Mouse (Mus musculus) liver, embryonic 11.5 days (tissue): ENCODE measurements at regions not wholly inside any gene's neighbourhood (a gene's known extent, or its start where the extent isn't known, plus 50 kb on each side); places are given as distances from the start of the nearest gene placed in this dataset.
"Not testable (repeated sequence)": the region's sequence is repeated elsewhere in the genome, so short reads cannot be mapped to it uniquely, and the experiment has no call there.

Experiments
- ATAC-seq: fragments of 200-750 bp; cut with Nextera tagmentation; replicated peaks from 2 replicates; pipeline ENCODE4 v1.8.0; 2017; ENCODE audit warnings: moderate number of reproducible peaks, mild to moderate bottlenecking, moderate TSS enrichment, moderate library complexity; ENCODE audit not compliant: low FRiP score
- DNase-seq: peaks from one replicate; pipeline ENCODE4 v3.0.0-alpha.2; 2017; ENCODE audit warnings: low spot score
- H3K27ac ChIP-seq: fragments of 300-500 bp; sonication (generic); 2 replicates; pipeline ENCODE4 v1.5.1; 2014; ENCODE audit warnings: mild to moderate bottlenecking, low read depth, low read length, control low read depth
- H3K27me3 ChIP-seq: fragments of 300-500 bp; sonication (generic); replicated peaks from 2 replicates; pipeline ENCODE4 v1.6.1; 2014; ENCODE audit warnings: low read length, mixed read lengths; ENCODE audit not compliant: control insufficient read depth, insufficient read depth
- H3K36me3 ChIP-seq: fragments of 300-500 bp; sonication (generic); 2 replicates; pipeline ENCODE4 v1.6.1; 2014; ENCODE audit warnings: mild to moderate bottlenecking, low read length, moderate library complexity, mixed read lengths; ENCODE audit not compliant: control insufficient read depth, insufficient read depth
- H3K4me1 ChIP-seq: fragments of 300-500 bp; sonication (generic); replicated peaks from 2 replicates; pipeline ENCODE4 v1.6.1; 2014; ENCODE audit warnings: low read length, mixed read lengths; ENCODE audit not compliant: control insufficient read depth, insufficient read depth
- H3K4me2 ChIP-seq: fragments of 300-500 bp; sonication (generic); 2 replicates; pipeline ENCODE4 v1.6.1; 2014; ENCODE audit warnings: mild to moderate bottlenecking, control low read depth, moderate library complexity
- H3K4me3 ChIP-seq: fragments of 300-500 bp; sonication (generic); 2 replicates; pipeline ENCODE4 v1.5.1; 2014; ENCODE audit warnings: low read depth, low read length, control low read depth
- H3K9ac ChIP-seq: fragments of 300-500 bp; sonication (generic); 2 replicates; pipeline ENCODE4 v1.6.1; 2014; ENCODE audit warnings: low read depth, low read length, control low read depth
- H3K9me3 ChIP-seq: fragments of 300-500 bp; sonication (generic); 2 replicates; pipeline ENCODE4 v1.6.1; 2016; ENCODE audit warnings: low read length, inconsistent platforms, mixed read lengths; ENCODE audit not compliant: control insufficient read depth
- WGBS: fragments of 180-500 bp; shearing (Covaris S2); extraction: QIAGEN DNeasy Blood & Tissue Kit; methylation state at CpG from one replicate; pipeline ENCODE4 v1.1.7; 2014; 5-methylcytosine and 5-hydroxymethylcytosine counted together

DNA sequence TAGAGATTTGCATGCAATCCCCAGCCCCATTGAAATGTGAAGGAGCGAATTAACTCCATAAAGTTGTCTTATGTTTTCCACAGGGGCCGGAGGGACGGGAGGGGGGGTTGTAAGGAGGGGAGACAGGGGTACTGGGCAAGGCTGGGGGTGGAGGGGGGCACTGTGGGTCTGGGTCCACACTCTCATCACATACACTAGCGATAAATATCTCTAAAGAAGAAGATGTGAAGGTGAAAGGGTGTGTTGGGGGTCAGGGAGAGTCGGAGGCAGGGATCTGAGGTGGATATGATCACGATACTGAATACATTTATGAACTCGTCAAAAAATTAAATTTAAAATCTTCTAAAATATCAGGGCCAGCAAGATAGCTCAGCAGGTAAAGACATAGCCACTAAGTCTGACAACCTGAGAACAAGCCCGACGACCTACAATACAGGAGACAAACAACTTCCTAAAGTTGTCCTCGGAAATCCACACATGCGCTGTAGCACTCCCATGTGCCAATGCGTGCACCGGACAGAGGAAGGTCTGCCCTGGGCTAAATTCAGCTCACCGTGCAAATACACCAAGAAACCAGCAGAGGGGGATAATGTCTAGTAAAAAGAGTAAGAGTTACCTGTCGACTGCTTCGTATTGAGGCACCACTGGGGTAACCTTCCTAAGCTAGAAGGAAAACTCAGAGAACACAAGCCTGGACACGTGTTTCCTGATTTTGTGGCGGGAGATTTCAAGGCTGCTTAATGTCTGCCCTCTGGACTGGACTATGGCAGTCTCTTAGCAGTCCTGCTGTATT, 85.6 kb upstream of the Nt5e start:
- Histone ChIP-seq H3K4me2 (peak overlapping the region; percentile 69), H3K27me3 (no peaks in the 10 kb centered on the region), H3K36me3 (no peaks in the 10 kb centered on the region), H3K27ac (no peak overlapping the region), H3K4me1 (no peaks in the 10 kb centered on the region), H3K9ac (peak overlapping the region; percentile 57), H3K4me3 (peak overlapping the region; percentile 41), H3K9me3 (no peaks in the 10 kb centered on the region)
- ATAC-seq, result peak; percentile 93
- peak; percentile 59 for DNase-seq
- 7% methylated on average over 18 of the region's 18 CpGs for WGBS

DNA sequence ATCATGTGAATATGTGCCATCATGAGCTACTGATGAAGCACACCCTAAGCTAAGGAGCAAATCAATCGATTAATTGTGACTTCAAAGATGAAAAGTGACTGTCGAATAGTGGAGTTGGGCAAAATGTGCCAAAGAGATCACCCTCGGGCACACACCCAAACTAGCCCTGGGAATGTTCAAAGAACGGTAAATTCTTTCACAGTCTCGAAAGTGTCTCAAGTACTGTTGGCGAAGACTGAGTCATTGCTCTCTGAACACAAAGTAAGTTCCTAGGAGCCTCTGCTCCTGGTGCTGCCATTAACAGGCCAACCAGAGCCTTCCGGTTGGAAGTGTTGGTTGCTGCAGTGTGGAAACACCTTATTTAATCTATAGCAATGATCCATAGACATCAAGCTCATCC, 84.5 kb upstream of the Nt5e start:
- Histone ChIP-seq H3K27ac (no peak overlapping the region), H3K36me3 (no peaks in the 10 kb centered on the region), H3K4me3 (no peak overlapping the region), H3K9me3 (no peaks in the 10 kb centered on the region), H3K4me2 (no peak overlapping the region), H3K9ac (no peak overlapping the region), H3K4me1 (no peaks in the 10 kb centered on the region), H3K27me3 (no peaks in the 10 kb centered on the region)
- DNase-seq (no peak), ATAC-seq (no peak)
- WGBS, result 85% methylated on average over 7 of the region's 7 CpGs

DNA sequence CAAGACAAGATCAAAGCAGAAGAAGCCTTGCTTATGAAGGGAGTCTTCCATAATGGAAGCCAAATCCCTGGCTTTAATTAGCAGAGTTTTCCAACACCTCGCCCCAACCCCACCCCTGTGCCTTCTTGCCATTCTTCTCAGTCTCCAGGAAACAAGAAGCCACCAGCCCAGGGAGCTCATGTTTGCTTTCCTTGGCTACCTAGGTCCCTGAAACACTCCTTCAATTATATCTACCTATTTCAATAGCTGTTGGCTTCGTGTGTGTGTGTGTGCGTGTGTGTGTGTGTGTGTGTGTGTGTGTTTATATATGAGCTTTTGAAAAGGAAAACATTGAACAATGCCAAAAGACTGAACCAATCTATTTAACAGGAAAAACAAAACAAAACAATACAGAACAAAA, 82.5 kb upstream of the Nt5e start:
- Histone ChIP-seq H3K4me3 (no peak overlapping the region), H3K4me1 (no peaks in the 10 kb centered on the region), H3K9me3 (no peaks in the 10 kb centered on the region), H3K9ac (no peak overlapping the region), H3K27ac (no peak overlapping the region), H3K4me2 (no peak overlapping the region), H3K27me3 (no peaks in the 10 kb centered on the region), H3K36me3 (no peaks in the 10 kb centered on the region)
- WGBS, result 78% methylated on average over 3 of the region's 3 CpGs
- ATAC-seq, result no peak
- no peak for DNase-seq

DNA sequence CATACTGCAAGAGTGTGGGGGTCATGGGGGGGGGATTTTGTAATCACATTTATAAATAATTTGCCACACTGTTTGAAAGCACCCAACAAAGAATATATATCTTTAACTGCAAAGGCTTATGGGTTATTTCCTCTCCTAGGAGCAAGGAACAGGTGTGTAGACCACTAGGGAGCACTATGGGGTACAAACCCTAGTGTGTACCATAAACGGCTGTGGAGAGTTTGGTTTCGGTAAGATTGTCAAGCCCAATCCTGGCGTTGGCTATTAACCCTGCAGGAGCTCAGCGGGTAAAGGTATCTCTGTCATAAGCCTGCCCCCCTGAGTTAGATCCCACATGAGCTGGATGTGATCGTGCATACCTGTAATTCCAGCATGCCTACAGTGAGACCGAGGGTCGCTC, 71.0 kb upstream of the Nt5e start:
- no peak for ATAC-seq
- Histone ChIP-seq H3K4me2 (no peak overlapping the region), H3K27me3 (no peaks in the 10 kb centered on the region), H3K4me1 (no peaks in the 10 kb centered on the region), H3K9ac (no peak overlapping the region), H3K9me3 (no peaks in the 10 kb centered on the region), H3K27ac (no peak overlapping the region), H3K36me3 (no peaks in the 10 kb centered on the region), H3K4me3 (no peak overlapping the region)
- DNase-seq, result no peak
- 70% methylated on average over 7 of the region's 7 CpGs for WGBS

DNA sequence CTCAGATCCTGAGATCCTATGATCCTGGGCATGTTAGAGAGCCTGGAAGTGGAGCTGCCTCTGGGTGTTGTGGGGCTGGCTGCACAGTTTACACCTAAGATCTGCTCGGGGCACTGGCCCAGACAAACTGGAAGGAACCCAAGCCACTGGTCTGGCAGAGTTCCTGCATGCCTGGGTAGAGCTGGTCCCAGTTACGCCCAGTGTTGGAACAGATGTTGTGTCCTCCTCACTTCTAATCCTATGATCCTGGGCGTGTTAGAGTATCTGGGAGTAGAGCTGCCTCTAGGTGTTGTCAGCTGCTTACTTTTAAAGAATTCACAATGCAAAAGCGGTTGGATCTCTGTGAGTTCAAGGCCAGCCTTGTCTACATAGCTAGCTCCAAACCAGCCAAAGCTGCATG, 67.4 kb upstream of the Nt5e start:
- 76% methylated on average over 4 of the region's 4 CpGs for WGBS
- no peak for DNase-seq
- no peak overlapping the region for H3K27ac ChIP-seq
- no peak overlapping the region for H3K9ac ChIP-seq
- no peaks in the 10 kb centered on the region for H3K27me3 ChIP-seq
- no peak for ATAC-seq
- H3K4me1 ChIP-seq, result no peaks in the 10 kb centered on the region
- H3K9me3 ChIP-seq, result no peaks in the 10 kb centered on the region
- no peak overlapping the region for H3K4me2 ChIP-seq
- no peak overlapping the region for H3K4me3 ChIP-seq
- H3K36me3 ChIP-seq, result no peaks in the 10 kb centered on the region

DNA sequence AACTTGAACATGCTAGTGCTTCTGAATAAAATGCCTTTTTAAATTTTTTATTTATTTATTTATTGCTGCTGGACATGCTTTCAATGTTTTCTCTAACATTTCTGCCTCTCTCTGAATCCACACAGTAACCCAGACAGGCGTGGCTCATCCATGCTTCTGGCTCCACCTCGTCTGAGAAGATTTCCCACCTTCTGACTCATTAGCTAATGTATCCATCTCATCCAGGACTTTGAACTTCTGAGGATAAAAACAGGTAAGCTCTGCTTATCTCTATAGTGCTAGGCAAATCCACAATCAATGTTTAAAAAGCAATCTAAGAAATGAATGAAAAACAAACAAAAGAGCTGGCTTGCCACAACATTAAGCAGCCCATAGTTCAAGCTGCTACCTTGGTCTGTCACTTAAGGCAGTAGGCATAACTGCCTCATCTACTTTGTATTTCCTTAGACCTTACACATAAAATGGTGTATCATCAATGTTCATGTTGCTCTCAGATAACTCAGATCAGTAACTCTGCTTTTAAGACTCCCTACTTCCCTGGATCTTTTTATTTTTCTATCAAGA, 66.8 kb upstream of the Nt5e start:
- DNase-seq, result no peak
- 64% methylated on average over 2 of the region's 2 CpGs for WGBS
- ATAC-seq, result no peak
- Histone ChIP-seq H3K9ac (no peak overlapping the region), H3K27ac (no peak overlapping the region), H3K9me3 (no peaks in the 10 kb centered on the region), H3K27me3 (no peaks in the 10 kb centered on the region), H3K4me2 (no peak overlapping the region), H3K4me3 (no peak overlapping the region), H3K4me1 (no peaks in the 10 kb centered on the region), H3K36me3 (no peaks in the 10 kb centered on the region)

DNA sequence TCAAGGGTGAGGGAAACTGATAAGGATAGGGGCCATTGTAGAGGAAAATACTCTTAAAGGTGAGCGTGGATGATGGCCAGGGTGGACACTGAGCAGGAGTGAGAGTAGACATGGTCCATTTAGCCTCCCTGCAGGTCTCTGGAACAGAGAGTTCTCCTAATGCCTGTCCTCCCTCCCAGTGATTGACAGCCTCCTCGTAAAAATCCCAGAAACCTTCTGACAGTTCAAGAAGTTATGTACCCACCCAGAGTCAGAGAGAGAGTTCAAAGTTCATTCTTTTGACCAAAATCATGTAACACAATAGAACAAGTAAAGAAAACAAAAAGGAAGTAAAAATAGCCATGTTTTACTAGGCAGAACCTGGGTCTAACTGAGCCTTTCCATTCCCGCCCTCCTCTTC, 64.5 kb upstream of the Nt5e start:
- H3K4me3 ChIP-seq, result no peak overlapping the region
- DNase-seq, result no peak
- no peak for ATAC-seq
- no peaks in the 10 kb centered on the region for H3K4me1 ChIP-seq
- no peak overlapping the region for H3K9ac ChIP-seq
- no peak overlapping the region for H3K27ac ChIP-seq
- H3K36me3 ChIP-seq, result no peaks in the 10 kb centered on the region
- whole genome bisulfite sequencing, result 68% methylated on average over 3 of the region's 3 CpGs
- no peaks in the 10 kb centered on the region for H3K27me3 ChIP-seq
- no peak overlapping the region for H3K4me2 ChIP-seq
- no peaks in the 10 kb centered on the region for H3K9me3 ChIP-seq

DNA sequence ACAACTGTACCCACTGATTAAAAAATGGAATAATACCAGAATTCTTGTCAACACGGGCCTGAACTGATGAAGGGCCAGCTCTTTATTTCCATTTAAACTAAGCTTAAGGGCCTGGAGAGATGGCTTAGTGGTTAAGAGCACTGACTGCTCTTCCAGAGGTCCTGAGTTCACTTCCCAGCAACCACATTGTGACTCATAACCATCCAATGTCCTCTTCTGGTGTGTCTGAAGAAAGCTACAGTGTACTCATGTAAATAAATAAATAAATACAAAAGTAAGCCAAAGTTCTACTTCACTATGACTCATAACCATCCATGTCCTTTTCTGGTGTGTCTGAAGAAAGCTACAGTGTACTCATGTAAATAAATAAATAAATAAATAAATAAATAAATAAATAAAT, 60.7 kb upstream of the Nt5e start:
- H3K9me3 ChIP-seq, H3K4me3 ChIP-seq, ATAC-seq, H3K27me3 ChIP-seq, H3K9ac ChIP-seq, H3K36me3 ChIP-seq, H3K4me2 ChIP-seq, H3K4me1 ChIP-seq, DNase-seq, H3K27ac ChIP-seq: not testable (repeated sequence)
- 86% methylated on average over 1 of the region's 1 CpGs for WGBS

DNA sequence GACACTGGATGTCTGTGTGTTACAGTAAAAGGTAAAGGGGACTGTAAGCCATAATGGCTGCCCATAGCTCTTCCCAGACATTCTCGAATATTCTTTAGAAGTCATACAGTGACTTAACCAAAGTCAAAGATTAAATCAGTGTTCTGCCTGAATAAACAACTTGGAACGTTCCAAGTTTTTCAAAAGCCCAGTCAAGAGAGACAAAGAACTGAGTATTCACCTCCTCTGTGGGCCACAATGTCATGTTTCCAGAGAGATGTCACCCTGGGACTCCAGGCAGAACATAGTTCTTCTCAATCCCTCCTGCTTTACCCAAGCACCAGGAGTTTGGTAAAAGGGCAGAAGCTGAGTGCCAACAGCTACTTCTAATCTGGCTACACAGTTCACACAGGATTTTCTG, 58.2 kb upstream of the Nt5e start:
- DNase-seq, result no peak
- Histone ChIP-seq H3K4me3 (no peak overlapping the region), H3K27me3 (no peaks in the 10 kb centered on the region), H3K4me2 (no peak overlapping the region), H3K27ac (no peak overlapping the region), H3K4me1 (no peaks in the 10 kb centered on the region), H3K9me3 (no peaks in the 10 kb centered on the region), H3K36me3 (no peaks in the 10 kb centered on the region), H3K9ac (no peak overlapping the region)
- WGBS, result 77% methylated on average over 2 of the region's 2 CpGs
- no peak for ATAC-seq
